Mouse (Mus musculus) activated CD4-positive, CD25-positive, alpha-beta regulatory T cell, adult 4 months (primary cell): ENCODE measurements around the gene Sfxn5. TPM values are rescaled to one million over a fixed set of nuclear protein-coding genes. Genes with fewer than 3 reads are reported as not detected.

Experiments used
- ATAC-seq: one replicate; pipeline ENCODE4 v1.8.0; 2017
- polyA plus RNA-seq, 2 experiments: library from polyadenylated mRNA; unstranded; fragments of 100-300 nt; shearing (Covaris generic); gene quantifications; one replicate each; pipeline ENCODE4 v1.2.1; 2017

Gene Sfxn5
- polyA plus RNA-seq, 2 experiments from 2014 or later, result 1.5 to 1.8 TPM

- ATAC-seq, result peak; percentile 10
Observed at GRCm38 (mm10) chr6:85332351-85332999, 747 bp downstream of the Sfxn5 start.

DNA sequence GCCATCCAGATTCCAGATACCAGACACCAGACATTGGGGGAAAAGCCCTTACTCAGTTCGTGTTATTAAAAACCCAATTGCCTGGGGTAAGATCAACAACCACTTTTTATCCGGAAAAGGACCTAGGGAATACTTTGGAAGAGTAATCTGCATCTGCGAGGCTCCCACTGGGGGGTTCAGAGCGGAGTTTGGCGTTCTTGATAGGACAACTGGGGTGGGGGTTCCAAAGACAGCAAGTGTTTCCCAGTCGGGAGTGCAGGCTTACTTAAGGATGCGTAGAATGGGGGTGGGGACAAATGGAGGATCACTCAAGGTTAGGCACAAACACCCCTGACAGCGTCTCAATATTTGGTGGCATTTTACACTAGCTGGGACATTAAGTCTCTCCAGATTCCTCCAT is 1.5 kb downstream of the Sfxn5 start:
- no peak for ATAC-seq

DNA sequence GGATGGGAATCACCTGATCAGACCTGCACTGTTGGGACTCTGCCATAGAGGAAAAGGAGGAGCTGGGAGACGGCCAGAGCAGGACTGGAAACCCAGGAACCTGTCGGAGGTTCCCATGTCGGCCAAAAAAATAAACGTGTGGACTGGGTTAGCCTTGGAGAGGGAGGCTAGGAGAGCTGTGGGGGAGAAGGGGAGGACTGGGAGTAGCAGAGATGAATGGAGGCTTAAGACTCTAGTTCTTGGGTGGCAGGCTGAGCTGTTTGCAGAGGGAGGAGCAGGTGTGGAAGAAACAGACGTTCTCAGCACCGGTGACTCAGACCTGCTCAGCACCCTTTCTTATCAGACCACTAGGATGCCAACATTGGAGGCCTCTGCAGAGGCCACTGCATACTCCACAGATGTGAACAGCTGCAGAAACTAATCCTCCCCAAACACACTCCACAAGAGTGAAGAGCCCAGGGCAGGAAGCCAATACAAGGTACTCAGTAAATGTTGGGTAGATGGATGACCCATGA is 1.9 kb downstream of the Sfxn5 start:
- no peak for ATAC-seq

- no peak for ATAC-seq
Observed at GRCm38 (mm10) chr6:85329666-85330185, 3.5 kb downstream of the Sfxn5 start.

DNA sequence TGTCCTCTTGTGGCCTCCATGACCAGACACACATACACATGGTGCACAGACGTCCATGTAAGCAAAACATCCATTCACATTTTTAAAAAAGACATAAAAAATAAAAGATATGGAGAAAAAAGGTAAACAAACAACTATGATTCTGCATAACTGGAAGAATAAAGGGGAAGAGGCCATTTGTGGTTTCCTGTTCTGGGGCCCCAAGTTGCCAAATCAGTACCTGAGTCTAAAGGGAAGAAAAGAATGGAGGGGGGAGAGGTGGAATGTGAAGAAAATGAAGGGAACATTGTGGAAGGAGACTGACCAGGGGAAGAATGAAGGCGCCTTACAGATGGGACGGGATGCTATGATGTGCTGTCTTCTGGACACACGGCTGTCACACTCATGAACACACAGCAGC is 6.7 kb downstream of the Sfxn5 start:
- ATAC-seq, result no peak

DNA sequence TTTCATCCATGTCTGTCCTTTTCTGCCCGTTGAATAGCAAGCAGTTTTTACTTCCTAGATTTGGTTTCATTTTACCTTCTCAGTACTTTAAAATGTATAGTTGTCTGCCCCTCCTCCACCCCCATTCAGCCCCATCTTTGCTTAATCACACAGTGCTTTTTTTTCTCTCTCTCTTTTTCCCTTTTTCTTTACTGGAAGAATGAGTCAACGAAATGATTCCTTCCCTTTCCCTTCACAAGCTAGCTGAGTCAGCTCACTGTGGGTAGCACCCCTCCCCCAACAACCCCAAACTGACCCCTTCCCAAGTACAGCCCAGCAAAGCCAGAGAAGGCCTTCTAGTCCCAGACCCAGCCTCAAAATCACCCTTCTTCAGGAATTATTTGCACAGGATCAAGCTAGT is 8.1 kb downstream of the Sfxn5 start:
- no peak for ATAC-seq

- ATAC-seq, result no peak
Observed at GRCm38 (mm10) chr6:85320445-85320866, 12.8 kb downstream of the Sfxn5 start.

DNA sequence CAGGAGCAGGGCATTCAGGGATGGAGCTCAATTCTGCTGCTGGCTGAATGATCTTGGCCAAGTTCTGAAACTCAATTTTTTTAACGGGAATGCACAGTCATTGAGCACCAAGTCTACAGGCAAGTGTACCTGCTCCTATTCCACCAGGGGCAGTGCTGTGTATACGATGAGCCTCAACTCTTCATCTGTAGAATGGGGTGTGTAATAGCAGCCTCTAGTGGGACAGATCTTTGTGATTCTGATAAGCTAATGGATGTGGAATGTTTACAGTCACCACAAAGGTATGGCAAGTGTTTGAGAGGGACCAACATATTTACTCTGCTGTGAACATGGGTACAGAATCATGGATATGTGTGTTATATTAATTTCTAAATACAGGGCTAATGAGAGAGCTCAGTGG is 17.0 kb downstream of the Sfxn5 start:
- ATAC-seq, result no peak

DNA sequence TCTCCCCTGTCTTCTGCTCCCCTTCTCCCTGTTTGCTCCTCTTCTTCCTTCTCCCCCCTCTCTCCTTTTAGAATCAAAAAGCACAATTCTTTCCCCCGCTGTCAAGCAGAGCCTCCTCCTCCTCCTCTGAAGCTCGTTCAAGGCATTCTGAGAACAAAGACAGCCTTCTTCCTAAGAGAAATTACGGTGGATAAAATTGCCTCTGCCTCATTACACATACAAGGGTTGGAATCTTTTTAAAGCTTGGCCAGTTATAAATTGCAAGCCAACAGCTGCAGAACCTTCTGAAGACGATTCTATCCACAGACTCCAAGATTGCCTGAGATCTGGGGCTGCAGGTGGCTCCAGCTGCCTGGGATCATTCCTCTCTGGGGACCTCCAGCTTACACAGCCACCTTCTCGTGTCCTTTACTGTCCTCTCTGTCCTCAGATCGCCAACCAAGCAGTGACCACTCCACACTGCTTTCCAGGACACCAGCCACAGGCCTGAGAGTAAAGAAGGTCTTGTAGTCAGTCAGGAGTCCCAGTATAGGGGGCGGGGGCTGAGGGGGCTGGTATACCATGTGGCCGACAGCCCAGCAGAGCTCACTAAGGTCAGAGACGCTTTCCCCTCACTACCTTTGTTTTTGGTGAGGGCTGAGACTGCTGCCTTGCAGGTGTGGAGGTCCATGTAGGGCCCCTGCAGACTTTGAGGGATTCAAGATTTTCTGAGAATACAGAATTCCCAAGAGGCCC is 19.0 kb downstream of the Sfxn5 start:
- ATAC-seq, result no peak

DNA sequence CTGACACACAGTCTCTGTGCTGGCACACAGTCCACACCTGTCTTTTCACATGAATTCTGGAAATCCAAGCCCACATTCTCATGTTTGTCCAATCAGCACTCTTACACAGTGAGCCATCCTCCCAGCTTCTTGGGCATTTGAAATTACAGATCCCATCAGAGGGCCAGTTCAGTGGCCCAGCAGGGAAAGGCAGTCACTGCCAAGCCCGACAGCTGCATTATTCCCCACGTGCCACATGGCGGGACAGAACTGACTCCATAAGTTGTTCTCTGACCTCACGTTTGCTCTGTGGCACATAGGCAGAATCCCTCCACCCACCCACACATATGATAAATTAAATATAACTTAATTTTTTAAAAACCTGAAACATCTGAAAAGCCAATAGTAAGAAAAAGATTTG is 25.3 kb downstream of the Sfxn5 start:
- no peak for ATAC-seq

DNA sequence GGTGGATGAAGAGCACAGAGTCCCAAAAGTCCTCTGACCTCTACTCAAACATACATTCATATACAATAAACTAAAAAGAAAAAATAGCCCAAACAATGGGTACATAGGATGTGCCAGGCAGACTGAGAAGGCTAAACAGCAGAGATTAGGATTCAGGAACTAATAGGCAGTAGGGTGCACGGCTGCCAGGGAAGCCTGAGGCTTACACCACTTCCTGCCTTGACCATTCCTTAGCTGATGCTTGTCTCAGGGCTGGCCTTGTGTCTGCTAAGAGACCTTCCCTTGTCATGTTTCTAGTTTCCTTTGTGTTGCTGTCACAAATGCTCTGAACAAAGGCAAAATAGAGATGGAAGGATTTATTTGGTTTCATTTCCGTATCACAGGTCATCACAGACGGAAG is 26.8 kb downstream of the Sfxn5 start:
- ATAC-seq, result no peak

GRCm38 (mm10) chr6:85305826-85306225 is 27.4 kb downstream of the Sfxn5 start:
- no peak for ATAC-seq

- no peak for ATAC-seq
Observed at GRCm38 (mm10) chr6:85304966-85305365, 28.3 kb downstream of the Sfxn5 start.

- no peak for ATAC-seq
Observed at GRCm38 (mm10) chr6:85302326-85303055, 30.7 kb downstream of the Sfxn5 start.

GRCm38 (mm10) chr6:85295384-85296167 is 37.6 kb downstream of the Sfxn5 start:
- no peak for ATAC-seq

- ATAC-seq, result no peak
Observed at GRCm38 (mm10) chr6:85294004-85294379, 39.2 kb downstream of the Sfxn5 start.

GRCm38 (mm10) chr6:85293255-85294003 is 39.8 kb downstream of the Sfxn5 start:
- ATAC-seq, result no peak

DNA sequence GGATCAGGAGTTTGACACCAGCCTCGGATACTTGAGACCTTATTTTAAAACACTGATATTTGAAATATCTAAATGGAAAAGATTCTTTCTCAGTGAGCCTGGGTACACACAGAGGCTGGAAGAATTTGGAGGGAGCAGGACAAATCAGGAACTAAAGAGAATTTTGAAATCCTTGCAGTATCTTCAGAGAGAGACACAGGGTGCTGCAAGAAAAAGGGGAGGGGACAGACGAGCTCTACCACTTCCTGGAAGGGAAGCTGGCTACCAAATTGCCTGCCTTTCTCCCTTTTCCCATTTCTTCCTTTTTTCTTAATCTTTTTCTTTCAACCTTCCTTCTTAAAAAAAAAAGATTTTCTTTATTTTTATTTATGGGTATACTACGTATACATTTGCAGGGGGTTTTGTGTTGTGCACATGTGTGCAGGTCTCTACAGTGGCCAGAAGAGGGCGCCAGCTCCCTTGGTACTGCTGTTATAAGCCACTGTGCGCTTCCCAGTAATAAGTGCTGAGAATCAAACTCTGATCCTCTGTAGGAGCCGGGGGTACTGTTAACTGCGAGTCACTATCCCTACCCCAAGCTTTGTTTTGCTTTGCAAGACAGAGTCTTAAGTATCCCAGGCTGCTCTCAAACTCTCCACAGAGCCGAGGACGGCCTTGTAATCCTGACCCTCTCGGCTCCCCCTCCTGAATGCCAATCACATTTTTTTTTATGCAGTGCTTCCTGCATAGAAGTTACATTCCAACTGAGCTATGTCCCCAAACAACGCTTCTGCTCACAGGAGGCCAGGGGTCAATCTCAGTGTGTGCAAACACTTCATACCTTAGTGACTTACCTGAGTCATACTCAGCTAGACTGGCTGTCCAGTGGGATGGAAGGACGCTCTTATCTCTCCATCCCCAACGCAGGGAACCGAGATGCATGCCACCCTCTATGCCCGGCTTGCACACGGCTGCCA is 42.1 kb downstream of the Sfxn5 start:
- ATAC-seq, result no peak

DNA sequence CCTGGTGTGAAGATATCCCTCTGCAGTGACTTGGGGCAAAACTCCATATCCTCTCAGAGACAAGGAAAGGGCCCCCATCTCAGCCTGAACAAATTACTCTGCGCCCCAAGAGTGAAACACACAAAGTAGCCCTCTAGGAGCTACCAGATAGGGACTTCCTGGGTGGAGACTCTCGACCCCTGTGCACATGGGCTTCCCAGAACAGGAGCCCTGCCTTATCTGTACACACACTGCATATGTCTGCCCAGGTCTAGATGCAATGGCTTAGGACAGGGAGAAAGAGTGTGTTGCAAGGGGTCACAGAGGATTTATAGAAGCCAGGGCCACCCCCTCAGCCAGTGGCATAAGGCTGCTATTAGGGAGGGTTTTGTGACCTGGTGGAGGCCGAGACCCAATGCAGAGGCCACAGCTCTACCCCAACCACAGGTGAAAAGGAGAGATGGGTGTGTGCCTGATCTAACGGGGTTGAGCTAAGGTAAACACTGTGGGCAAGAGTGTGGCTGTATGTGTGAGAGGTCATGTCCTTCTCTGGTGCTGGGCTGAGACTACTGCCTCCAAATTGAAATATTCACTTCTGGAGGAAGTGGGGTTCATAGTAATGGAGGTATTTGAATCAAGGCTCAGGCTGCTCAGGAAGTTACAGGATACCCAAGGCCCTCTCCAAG is 44.9 kb downstream of the Sfxn5 start:
- ATAC-seq, result no peak
